Mouse (Mus musculus): ENCODE results near the gene Lcmt2. TPM values are rescaled to one million over a fixed set of nuclear protein-coding genes. Genes with fewer than 3 reads are reported as not detected.

The Lcmt2 gene
- polyA plus RNA-seq, 1 experiment from 2014 or later: 24.2 TPM

DNA sequence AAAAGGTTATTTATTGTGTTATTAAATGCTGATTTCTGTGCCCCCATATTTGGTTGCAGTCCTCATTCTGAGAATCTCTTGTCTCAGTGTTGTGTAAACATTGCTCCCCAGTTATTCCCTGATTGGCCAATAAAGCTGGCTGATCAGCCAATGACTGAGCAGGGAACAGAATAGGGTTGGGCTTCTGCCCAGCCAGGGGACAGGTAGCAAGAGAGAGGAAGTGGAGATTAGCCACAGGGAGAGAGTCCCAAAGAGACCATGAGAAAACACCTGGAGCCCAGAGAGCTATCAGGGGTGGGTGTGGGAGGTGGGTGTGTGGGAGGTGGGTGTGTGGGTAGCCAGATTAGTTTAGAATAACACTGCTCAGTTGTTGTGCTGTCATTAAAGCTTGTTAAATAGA lies 34.5 kb downstream of the Lcmt2 start:
- H3K4me3 ChIP-seq: no peak overlapping the region
- no peaks in the 10 kb centered on the region for H3K9me3 ChIP-seq
- H3K27me3 ChIP-seq: no peaks in the 10 kb centered on the region
- no peak overlapping the region for H3K4me2 ChIP-seq (replicated peaks)
- no peak overlapping the region for H3K27ac ChIP-seq
- H3K4me1 ChIP-seq: no peaks in the 10 kb centered on the region
- H3K9ac ChIP-seq: no peak overlapping the region
- ATAC-seq (ENCODE audit: low FRiP score, low read depth): no peak
- no peaks in the 10 kb centered on the region for H3K36me3 ChIP-seq

DNA sequence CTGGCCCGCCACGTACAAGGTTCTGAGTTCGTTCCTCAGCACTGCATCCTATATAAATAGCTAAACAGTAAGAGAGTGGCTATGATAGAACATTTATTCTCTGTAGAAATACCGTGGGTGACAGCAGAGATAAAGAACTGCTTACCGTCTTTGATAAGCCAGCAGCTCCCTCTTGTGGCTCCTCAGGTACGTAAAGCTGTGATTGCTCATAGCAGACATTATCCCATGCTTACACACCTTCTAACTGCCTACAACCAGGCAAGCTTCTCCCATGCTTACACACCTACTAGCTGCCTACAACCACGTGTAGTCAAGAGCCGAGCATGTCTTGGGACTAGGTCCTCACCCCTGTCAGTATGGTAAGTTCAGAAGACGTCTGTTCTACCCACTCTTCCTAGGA lies 38.4 kb downstream of the Lcmt2 start:
- no peaks in the 10 kb centered on the region for H3K4me1 ChIP-seq
- no peak overlapping the region for H3K9ac ChIP-seq
- H3K27ac ChIP-seq: no peak overlapping the region
- ATAC-seq (ENCODE audit: low FRiP score, low read depth): no peak
- H3K27me3 ChIP-seq: no peaks in the 10 kb centered on the region
- WGBS: 34% methylated on average over 9 of the region's 9 CpGs
- no peaks in the 10 kb centered on the region for H3K9me3 ChIP-seq
- H3K4me3 ChIP-seq: no peak overlapping the region
- H3K4me2 ChIP-seq (replicated peaks): no peak overlapping the region
- H3K36me3 ChIP-seq: no peaks in the 10 kb centered on the region

DNA sequence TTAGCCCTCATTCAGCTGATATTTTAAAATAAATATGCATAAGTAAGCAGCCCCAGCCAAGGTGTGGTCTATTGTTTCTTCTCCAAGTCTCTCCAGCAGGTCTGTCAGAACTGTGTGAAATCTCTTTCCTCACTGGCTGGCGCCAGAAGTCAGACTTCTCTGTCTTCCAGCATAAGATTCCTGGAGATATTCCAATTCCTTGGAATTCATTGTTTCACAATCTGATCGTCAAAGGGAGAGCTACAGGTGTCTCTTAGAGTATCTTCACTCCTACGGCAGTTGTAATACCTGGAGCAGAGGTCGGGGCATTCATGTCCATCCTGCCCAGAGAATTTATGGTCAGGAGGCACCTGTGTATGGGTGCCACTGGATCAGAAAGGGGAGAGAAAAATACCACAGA lies 50.7 kb downstream of the Lcmt2 start:
- H3K4me3 ChIP-seq: no peak overlapping the region
- no peaks in the 10 kb centered on the region for H3K4me1 ChIP-seq
- no peak overlapping the region for H3K4me2 ChIP-seq (replicated peaks)
- 71% methylated on average over 4 of the region's 4 CpGs for whole genome bisulfite sequencing
- no peak for ATAC-seq (ENCODE audit: low FRiP score, low read depth)
- H3K9me3 ChIP-seq: no peaks in the 10 kb centered on the region
- H3K9ac ChIP-seq: no peak overlapping the region
- no peaks in the 10 kb centered on the region for H3K27me3 ChIP-seq
- H3K27ac ChIP-seq: no peak overlapping the region
- H3K36me3 ChIP-seq: no peaks in the 10 kb centered on the region

DNA sequence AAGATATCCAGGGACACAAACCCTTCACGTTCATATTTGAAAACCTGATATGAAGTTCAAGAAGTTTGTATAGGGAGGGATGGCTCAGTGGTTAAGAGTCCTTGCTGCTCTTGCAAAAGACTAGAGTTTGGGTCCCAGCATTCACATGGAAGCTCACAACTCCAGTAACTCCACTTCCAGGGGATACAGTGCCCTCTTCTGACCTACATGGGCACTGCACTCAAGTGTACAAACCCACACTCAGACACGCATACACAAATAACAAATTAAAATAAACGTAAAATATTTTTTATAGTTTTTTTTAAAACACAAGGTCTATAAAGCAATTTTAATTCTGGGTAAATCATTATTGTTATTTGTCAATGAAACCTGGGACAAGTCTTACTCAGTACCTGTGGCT lies 51.9 kb downstream of the Lcmt2 start:
- Histone ChIP-seq H3K9me3 (no peaks in the 10 kb centered on the region), H3K36me3 (no peaks in the 10 kb centered on the region), H3K4me3 (no peak overlapping the region), H3K4me1 (no peaks in the 10 kb centered on the region), H3K27me3 (no peaks in the 10 kb centered on the region), H3K4me2 (replicated peaks) (no peak overlapping the region), H3K27ac (no peak overlapping the region), H3K9ac (no peak overlapping the region)
- WGBS: 85% methylated on average over 3 of the region's 3 CpGs
- ATAC-seq (ENCODE audit: low FRiP score, low read depth): no peak

DNA sequence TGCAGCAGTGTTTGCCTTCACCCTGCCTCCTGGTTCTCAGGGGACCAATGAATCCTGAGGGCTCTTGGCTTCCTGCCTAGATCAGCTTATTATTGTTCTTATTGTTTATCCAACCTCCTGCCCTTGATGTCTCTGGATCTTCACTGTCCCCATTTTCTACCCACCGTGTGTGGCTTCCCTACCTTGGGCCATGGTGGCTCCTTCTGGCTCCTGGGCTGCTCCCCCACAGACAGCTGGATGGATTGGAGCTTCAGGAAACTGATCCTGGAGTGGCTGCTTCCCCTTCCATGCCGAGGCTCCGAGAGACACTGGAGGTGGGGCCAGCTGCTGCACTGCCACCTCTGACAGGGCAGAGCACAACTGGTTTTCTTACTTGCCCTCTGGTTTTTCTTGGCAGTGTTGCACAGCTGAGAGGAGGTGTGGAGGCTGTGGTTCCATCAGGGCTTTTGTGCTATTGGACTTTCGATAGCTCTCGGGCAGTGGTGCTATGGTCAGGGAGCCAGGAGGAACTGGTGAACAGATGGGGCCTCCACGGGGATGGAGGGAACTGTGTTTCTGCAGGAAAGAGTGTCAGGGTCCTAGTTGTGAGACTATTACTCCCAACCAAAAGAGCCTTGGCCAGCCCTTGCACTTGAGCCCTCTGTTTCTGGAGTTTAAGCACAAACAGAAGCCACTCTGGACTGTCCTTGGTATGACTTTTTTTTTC lies 54.8 kb downstream of the Lcmt2 start, which contains the start of gene Tgm5:
Tgm5 (minus strand) TSS at position 362 of the 706 bp plus-strand sequence.
- no peaks in the 10 kb centered on the region for H3K4me1 ChIP-seq
- no peaks in the 10 kb centered on the region for H3K27me3 ChIP-seq
- no peak for ATAC-seq (ENCODE audit: low FRiP score, low read depth)
- no peaks in the 10 kb centered on the region for H3K36me3 ChIP-seq
- no peak within 1 kb of the TSS for H3K4me2 ChIP-seq (replicated peaks)
- H3K4me3 ChIP-seq: no peak within 1 kb of the TSS
- H3K9me3 ChIP-seq: no peaks in the 10 kb centered on the region
- WGBS: 51% methylated on average over 6 of the region's 6 CpGs
- H3K27ac ChIP-seq: no peak within 1 kb of the TSS
- H3K9ac ChIP-seq: no peak within 1 kb of the TSS

DNA sequence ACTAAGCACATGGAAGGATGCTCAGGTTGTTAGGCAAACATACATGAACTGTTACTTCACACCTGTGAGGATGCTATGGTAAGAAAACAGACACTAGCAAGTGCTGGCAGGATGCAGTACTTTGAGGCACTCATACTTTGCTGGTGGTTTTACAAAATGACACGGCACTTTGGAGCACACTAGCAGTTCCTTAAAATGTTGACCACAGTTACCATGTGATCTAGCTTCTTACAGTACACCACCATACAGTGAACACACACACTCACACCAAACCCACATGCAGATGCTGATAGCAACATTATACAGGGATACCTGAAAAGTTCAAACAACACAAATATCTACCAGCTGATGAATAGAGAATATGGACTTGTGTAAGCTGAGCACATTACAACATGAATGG lies 57.8 kb downstream of the Lcmt2 start:
- Histone ChIP-seq H3K4me2 (replicated peaks) (no peak overlapping the region), H3K27ac (no peak overlapping the region), H3K4me3 (no peak overlapping the region), H3K9me3 (no peaks in the 10 kb centered on the region), H3K27me3 (no peaks in the 10 kb centered on the region), H3K36me3 (no peaks in the 10 kb centered on the region), H3K4me1 (no peaks in the 10 kb centered on the region), H3K9ac (no peak overlapping the region)
- no peak for ATAC-seq (ENCODE audit: low FRiP score, low read depth)
- 90% methylated on average over 1 of the region's 1 CpGs for WGBS

Other genes starting within 250 kb of the Lcmt2 start
- gene Ubr1, start 169.9 kb downstream of the Lcmt2 start, polyA plus RNA-seq (2015; fragmentation: Nextera tagmentation; extraction: Ambion mirVana): 32.4 and 35.4 TPM in 2 replicates
- gene Tmem62, start 163.6 kb downstream of the Lcmt2 start, polyA plus RNA-seq (2015; fragmentation: Nextera tagmentation; extraction: Ambion mirVana): 1.8 and 2.1 TPM in 2 replicates
- 39.3 and 42.0 TPM in 2 replicates for gene Ccndbp1, start 132.2 kb downstream of the Lcmt2 start, polyA plus RNA-seq (2015; fragmentation: Nextera tagmentation; extraction: Ambion mirVana)
- gene Epb42, start 103.6 kb downstream of the Lcmt2 start, polyA plus RNA-seq (2015; fragmentation: Nextera tagmentation; extraction: Ambion mirVana): 1.1 and 1.2 TPM in 2 replicates
- not detected in 2 replicates for gene Tgm5, start 54.8 kb downstream of the Lcmt2 start, polyA plus RNA-seq (2015; fragmentation: Nextera tagmentation; extraction: Ambion mirVana)
- not detected in 2 replicates for gene Tgm7, start 30.9 kb downstream of the Lcmt2 start, polyA plus RNA-seq (2015; fragmentation: Nextera tagmentation; extraction: Ambion mirVana)
- 20.7 and 22.1 TPM in 2 replicates for gene Adal, start 225 bp downstream of the Lcmt2 start, polyA plus RNA-seq (2015; fragmentation: Nextera tagmentation; extraction: Ambion mirVana)
- gene Tubgcp4, start 30.0 kb upstream of the Lcmt2 start, polyA plus RNA-seq (2015; fragmentation: Nextera tagmentation; extraction: Ambion mirVana): 68.0 and 70.0 TPM in 2 replicates
- gene Zscan29, start 30.5 kb upstream of the Lcmt2 start, polyA plus RNA-seq (2015; fragmentation: Nextera tagmentation; extraction: Ambion mirVana): 10.1 and 10.5 TPM in 2 replicates
- 89.9 and 99.6 TPM in 2 replicates for gene Trp53bp1, start 130.8 kb upstream of the Lcmt2 start, polyA plus RNA-seq (2015; fragmentation: Nextera tagmentation; extraction: Ambion mirVana)
- gene Map1a, start 148.9 kb upstream of the Lcmt2 start, polyA plus RNA-seq (2015; fragmentation: Nextera tagmentation; extraction: Ambion mirVana): 3.1 and 4.5 TPM in 2 replicates
- gene Ppip5k1, start 214.7 kb upstream of the Lcmt2 start, polyA plus RNA-seq (2015; fragmentation: Nextera tagmentation; extraction: Ambion mirVana): 8.1 and 8.8 TPM in 2 replicates
- 2.6 and 3.4 TPM in 2 replicates for gene Ckmt1, start 217.1 kb upstream of the Lcmt2 start, polyA plus RNA-seq (2015; fragmentation: Nextera tagmentation; extraction: Ambion mirVana)
- gene Strc, start 246.5 kb upstream of the Lcmt2 start, polyA plus RNA-seq (2015; fragmentation: Nextera tagmentation; extraction: Ambion mirVana): not detected in 2 replicates